Mouse (Mus musculus) kidney, adult 2 months (tissue): ENCODE measurements around the gene Grk6. TPM values are rescaled to one million over a fixed set of nuclear protein-coding genes. Genes with fewer than 3 reads are reported as not detected.
A peak's percentile ranks its signal among the peaks of the same experiment; 100 is the strongest.

Experiments used
- DNase-seq: peaks from one replicate; pipeline ENCODE4 v3.0.0; 2021
- H3K27ac ChIP-seq: fragments of 200-500 bp; 2 replicates; pipeline ENCODE4 v1.5.1; 2012; ENCODE audit warnings: low read depth, low read length, control low read depth, inconsistent platforms; ENCODE audit not compliant: insufficient read depth
- H3K27me3 ChIP-seq: fragments of 200-500 bp; replicated peaks from 2 replicates; pipeline ENCODE4 v1.6.1; 2012; ENCODE audit warnings: mild to moderate bottlenecking, moderate library complexity, low read length, inconsistent platforms; ENCODE audit not compliant: control insufficient read depth, insufficient read depth
- H3K36me3 ChIP-seq: fragments of 200-500 bp; 2 replicates; pipeline ENCODE4 v1.6.1; 2012; ENCODE audit warnings: mild to moderate bottlenecking, moderate library complexity, low read length, inconsistent platforms; ENCODE audit not compliant: control insufficient read depth, insufficient read depth
- H3K4me1 ChIP-seq: fragments of 200-500 bp; 2 replicates; pipeline ENCODE4 v1.6.1; 2011; ENCODE audit warnings: low read length; ENCODE audit not compliant: control insufficient read depth, insufficient read depth
- H3K4me3 ChIP-seq: fragments of 200-500 bp; 2 replicates; pipeline ENCODE4 v1.5.1; 2011; ENCODE audit warnings: mild to moderate bottlenecking, low read depth, low read length, control low read depth; ENCODE audit not compliant: insufficient read depth
- CTCF ChIP-seq: fragments of 200-500 bp; conservative IDR thresholded peaks from 2 replicates; pipeline ENCODE4 v1.5.1; 2011; ENCODE audit warnings: low read depth, mild to moderate bottlenecking, control low read depth, low read length, moderate library complexity, mixed read lengths; ENCODE audit not compliant: insufficient read depth, insufficient read length
- POLR2A ChIP-seq: fragments of 200-500 bp; IDR thresholded peaks from one replicate; pipeline ENCODE4 v1.6.1; 2011; ENCODE audit warnings: low read depth, low read length, control low read depth
- WGBS: fragments of 180-500 bp; shearing (Covaris S2); methylation state at CpG from one replicate; pipeline ENCODE4 v1.1.7; 2018; 5-methylcytosine and 5-hydroxymethylcytosine counted together
- polyA plus RNA-seq: library from polyadenylated mRNA; depleted of rRNA; stranded (reverse); fragments of >200 nt; gene quantifications from 2 replicates; pipeline ENCODE4 v1.2.3, GENCODE M21; 2012

Grk6 gene
- polyA plus RNA-seq, 1 experiment: 27.4 TPM

GRCm38 (mm10) chr13:55444286-55444936 lies 461 bp upstream of the Grk6 start:
- Histone ChIP-seq H3K4me3 (peak overlapping the region; percentile 68), H3K27me3 (no peaks in the 10 kb centered on the region), H3K27ac (peak overlapping the region; percentile 90), H3K36me3 (no peaks in the 10 kb centered on the region), H3K4me1 (peaks cover 5% of the 10 kb centered on the region; the same call in 1 of the 2 replicates)
- 1% methylated on average over 33 of the region's 33 CpGs for WGBS
- TF ChIP-seq POLR2A: peak; percentile 9
- no peak for TF ChIP-seq CTCF
- no peak for DNase-seq

DNA sequence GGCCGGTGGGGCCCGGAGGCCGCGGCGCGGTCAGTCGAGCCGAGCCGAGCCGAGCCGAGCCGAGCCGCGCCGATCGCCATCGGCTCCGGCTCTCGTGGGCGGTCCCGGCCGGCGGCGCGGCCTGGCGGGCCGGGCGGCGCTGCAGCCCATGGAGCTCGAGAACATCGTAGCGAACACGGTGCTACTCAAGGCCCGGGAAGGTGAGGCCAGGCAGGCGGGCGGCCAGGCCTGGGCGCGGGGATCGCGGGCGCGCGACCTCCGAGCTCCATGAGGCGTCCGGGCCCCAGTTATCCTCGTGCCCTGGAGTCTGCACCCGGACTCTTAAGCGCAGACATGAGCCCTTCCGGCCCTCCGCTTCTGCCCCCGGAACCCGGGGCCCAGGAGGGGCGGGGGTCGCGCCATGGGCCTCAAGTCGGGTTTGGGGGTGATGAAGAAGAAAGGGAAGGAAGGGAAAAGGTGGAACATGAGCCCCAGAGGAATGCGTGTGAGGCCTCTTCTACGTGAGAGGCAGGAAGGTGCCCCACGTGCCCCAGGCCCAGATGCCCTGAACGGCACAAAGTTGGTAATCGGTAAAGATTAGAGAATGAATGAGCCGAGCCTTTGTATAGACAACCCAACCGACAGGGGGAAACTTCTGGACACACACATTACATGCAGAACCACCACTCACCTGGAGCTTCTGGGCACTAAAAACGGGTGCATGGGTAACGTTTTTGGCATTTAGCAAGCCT lies 654 bp downstream of the Grk6 start:
- 3% methylated on average over 66 of the region's 66 CpGs for WGBS
- Histone ChIP-seq H3K27me3 (no peaks in the 10 kb centered on the region), H3K36me3 (no peaks in the 10 kb centered on the region), H3K4me3 (peak overlapping the region; percentile 90), H3K4me1 (peaks cover 5% of the 10 kb centered on the region; the same call in 1 of the 2 replicates), H3K27ac (peak overlapping the region; percentile 84)
- TF ChIP-seq POLR2A (no peak), CTCF (no peak)
- no peak for DNase-seq

DNA sequence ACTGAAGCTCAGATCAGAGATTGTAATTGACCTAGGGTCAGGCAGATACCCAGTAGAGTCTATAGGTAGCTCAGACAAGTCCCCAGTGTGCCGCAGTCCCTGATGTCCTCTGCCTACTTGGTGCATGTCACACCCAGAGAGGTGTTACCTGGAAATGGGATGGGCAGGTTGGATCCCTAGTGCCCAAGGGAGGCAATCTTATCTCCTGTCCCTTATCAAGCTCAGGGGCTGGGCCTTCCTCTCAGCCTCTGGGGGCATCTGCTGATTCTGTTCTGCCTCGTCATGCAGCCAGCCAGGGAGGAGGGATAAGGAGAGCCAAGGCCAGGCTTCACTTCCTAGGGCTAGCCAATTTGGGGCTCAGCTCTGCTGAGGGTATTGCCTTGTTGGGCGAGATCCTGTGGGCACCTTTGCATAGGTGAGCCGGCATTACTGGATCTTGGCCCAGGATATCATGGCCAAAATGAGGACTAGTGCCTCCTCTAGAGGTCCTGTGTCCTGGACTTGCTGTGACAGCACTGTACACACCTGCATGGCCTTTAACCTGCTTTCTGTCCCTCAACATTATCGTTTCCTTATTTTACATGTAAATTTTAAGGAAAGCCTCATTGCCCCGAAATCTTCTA lies 1.7 kb downstream of the Grk6 start:
- DNase-seq: no peak
- 84% methylated on average over 6 of the region's 6 CpGs for WGBS
- Histone ChIP-seq H3K4me3 (no peak overlapping the region), H3K27me3 (no peaks in the 10 kb centered on the region), H3K27ac (no peak overlapping the region), H3K36me3 (no peaks in the 10 kb centered on the region), H3K4me1 (peaks cover 5% of the 10 kb centered on the region; the same call in 1 of the 2 replicates)
- TF ChIP-seq CTCF: no peak
- TF ChIP-seq POLR2A: no peak

GRCm38 (mm10) chr13:55447543-55447943 lies 2.7 kb downstream of the Grk6 start:
- no peaks in the 10 kb centered on the region for H3K27me3 ChIP-seq
- TF ChIP-seq CTCF (no peak), POLR2A (no peak)
- H3K4me1 ChIP-seq: peaks cover 5% of the 10 kb centered on the region; the same call in 1 of the 2 replicates
- no peak overlapping the region for H3K4me3 ChIP-seq
- no peaks in the 10 kb centered on the region for H3K36me3 ChIP-seq
- 41% methylated on average over 3 of the region's 3 CpGs for WGBS
- H3K27ac ChIP-seq: no peak overlapping the region
- DNase-seq: no peak

DNA sequence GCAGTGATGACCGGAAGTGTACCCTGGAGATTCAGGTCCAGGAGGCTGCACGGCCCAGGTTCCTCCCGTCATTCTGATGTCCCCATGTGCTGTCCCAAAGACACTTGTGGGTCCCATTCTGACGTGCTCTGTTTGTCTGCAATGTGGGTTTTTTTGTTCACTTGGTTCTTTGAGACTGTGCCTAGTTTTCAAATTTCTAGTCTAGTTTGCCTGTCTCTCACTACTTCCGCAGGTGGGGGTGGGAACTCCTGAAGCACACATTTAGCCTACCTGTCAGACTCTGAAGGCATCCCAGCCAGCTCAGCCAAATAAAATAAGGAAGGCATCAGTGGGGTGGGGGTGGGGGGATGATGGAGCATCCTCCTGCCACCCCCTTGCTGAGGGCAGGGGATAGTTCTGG lies 3.3 kb downstream of the Grk6 start:
- TF ChIP-seq CTCF: no peak
- no peak for TF ChIP-seq POLR2A
- H3K4me1 ChIP-seq: peaks cover 5% of the 10 kb centered on the region; the same call in 1 of the 2 replicates
- DNase-seq: no peak
- WGBS: 90% methylated on average over 5 of the region's 5 CpGs
- no peak overlapping the region for H3K4me3 ChIP-seq
- no peak overlapping the region for H3K27ac ChIP-seq
- no peaks in the 10 kb centered on the region for H3K27me3 ChIP-seq
- H3K36me3 ChIP-seq: no peaks in the 10 kb centered on the region

DNA sequence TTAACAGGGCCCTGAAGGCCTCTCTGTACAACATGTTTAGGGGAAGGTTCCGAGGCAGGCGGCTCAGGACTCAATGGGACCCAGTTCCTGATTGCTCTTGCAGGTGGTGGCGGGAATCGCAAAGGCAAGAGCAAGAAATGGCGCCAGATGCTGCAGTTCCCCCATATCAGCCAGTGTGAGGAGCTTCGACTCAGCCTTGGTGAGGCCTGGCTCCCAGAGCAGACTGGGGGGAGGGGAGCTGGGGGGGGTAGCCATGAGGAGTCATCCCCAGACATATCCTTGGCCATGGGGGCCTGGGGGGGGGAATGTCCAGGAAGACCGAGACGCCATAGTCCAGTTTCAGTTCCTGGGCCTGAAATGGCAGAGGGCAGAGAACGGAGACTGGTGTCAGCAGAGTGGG lies 4.3 kb downstream of the Grk6 start:
- 92% methylated on average over 9 of the region's 9 CpGs for WGBS
- H3K4me1 ChIP-seq: peaks cover 5% of the 10 kb centered on the region; the same call in 1 of the 2 replicates
- no peak overlapping the region for H3K4me3 ChIP-seq
- DNase-seq: no peak
- H3K27me3 ChIP-seq: no peaks in the 10 kb centered on the region
- no peak overlapping the region for H3K27ac ChIP-seq
- no peaks in the 10 kb centered on the region for H3K36me3 ChIP-seq
- TF ChIP-seq POLR2A (no peak), CTCF (no peak)
